Mouse (Mus musculus): ENCODE results near the gene Cox10. TPM values are rescaled to one million over a fixed set of nuclear protein-coding genes. Genes with fewer than 3 reads are reported as not detected.

Cox10 gene
- polyA plus RNA-seq, 1 experiment from 2014 or later: 22.3 TPM

GRCm38 (mm10) chr11:64044024-64044423 is 35.2 kb downstream of the Cox10 start:
- no peak overlapping the region for H3K4me3 ChIP-seq (replicated peaks)
- WGBS: 93% methylated on average over 3 of the region's 3 CpGs

DNA sequence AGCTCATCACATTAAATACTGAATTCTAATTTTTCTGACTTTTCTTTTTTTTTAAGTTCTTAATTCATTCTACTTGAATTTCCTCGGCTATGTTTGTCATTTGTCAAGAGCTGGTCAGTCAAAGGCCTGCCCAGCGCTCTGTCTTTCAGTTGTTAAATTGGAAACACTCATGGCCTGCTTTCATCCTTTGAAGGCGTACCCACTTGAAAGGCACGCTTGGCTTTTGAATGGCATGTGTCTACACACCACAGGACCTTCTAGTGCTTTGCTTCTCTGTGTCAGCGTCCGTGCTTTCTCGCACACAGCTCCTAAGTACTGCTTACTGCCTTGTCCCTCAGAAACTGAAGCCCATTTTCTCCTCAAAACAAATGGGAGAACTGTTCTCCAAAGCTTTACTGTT is 38.0 kb downstream of the Cox10 start:
- ATAC-seq: no peak

More at GRCm38 (mm10) chr11:64044024-64044423, 35.2 kb downstream of the Cox10 start:
- Histone ChIP-seq H3K4me2 (replicated peaks) (no peak overlapping the region), H3K27ac (no peak overlapping the region), H3K27me3 (peaks cover 5% of the 10 kb centered on the region; the same call in 1 of the 2 replicates), H3K9me3 (no peaks in the 10 kb centered on the region), H3K4me1 (replicated peaks) (peaks cover 9% of the 10 kb centered on the region; the same call in 1 of the 2 replicates), H3K36me3 (peaks cover 6% of the 10 kb centered on the region; the same call in 1 of the 2 replicates), H3K9ac (replicated peaks) (no peak overlapping the region)
- ATAC-seq: no peak

DNA sequence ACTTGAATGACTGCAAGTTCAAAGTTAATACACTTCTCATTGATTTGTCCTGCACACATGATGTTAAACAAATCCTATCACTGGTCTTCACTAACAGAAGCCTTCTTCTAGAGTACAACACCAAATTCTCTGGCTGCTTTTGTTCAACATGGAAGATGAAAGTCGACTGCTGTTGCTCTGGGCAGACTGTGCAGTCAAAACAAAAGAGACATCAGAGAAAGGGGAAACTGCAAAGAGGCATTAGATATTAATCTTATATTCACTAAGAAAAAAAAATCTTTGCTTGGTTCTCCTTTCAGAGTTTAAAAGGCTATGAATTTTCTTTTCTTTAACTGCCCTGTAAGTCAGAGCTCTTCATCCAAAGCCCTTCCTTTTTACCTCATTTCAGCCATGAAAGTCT is 39.7 kb downstream of the Cox10 start:
- Histone ChIP-seq H3K27ac (no peak overlapping the region), H3K9me3 (no peaks in the 10 kb centered on the region), H3K36me3 (no peaks in the 10 kb centered on the region), H3K9ac (replicated peaks) (no peak overlapping the region), H3K4me2 (replicated peaks) (no peak overlapping the region), H3K4me3 (replicated peaks) (no peak overlapping the region), H3K4me1 (replicated peaks) (peaks cover 15% of the 10 kb centered on the region; the same call in 1 of the 2 replicates), H3K27me3 (no peaks in the 10 kb centered on the region)
- 41% methylated on average over 1 of the region's 1 CpGs for WGBS
- ATAC-seq: no peak

More for the DNA sequence above, 38.0 kb downstream of the Cox10 start:
- H3K27ac ChIP-seq: no peak overlapping the region
- 51% methylated on average over 7 of the region's 7 CpGs for WGBS
- H3K4me2 ChIP-seq (replicated peaks): no peak overlapping the region
- H3K4me1 ChIP-seq (replicated peaks): peaks cover 15% of the 10 kb centered on the region; the same call in 1 of the 2 replicates
- H3K9me3 ChIP-seq: no peaks in the 10 kb centered on the region
- peaks cover 6% of the 10 kb centered on the region; the same call in 1 of the 2 replicates for H3K36me3 ChIP-seq
- H3K27me3 ChIP-seq: no peaks in the 10 kb centered on the region
- no peak overlapping the region for H3K9ac ChIP-seq (replicated peaks)
- H3K4me3 ChIP-seq (replicated peaks): no peak overlapping the region

DNA sequence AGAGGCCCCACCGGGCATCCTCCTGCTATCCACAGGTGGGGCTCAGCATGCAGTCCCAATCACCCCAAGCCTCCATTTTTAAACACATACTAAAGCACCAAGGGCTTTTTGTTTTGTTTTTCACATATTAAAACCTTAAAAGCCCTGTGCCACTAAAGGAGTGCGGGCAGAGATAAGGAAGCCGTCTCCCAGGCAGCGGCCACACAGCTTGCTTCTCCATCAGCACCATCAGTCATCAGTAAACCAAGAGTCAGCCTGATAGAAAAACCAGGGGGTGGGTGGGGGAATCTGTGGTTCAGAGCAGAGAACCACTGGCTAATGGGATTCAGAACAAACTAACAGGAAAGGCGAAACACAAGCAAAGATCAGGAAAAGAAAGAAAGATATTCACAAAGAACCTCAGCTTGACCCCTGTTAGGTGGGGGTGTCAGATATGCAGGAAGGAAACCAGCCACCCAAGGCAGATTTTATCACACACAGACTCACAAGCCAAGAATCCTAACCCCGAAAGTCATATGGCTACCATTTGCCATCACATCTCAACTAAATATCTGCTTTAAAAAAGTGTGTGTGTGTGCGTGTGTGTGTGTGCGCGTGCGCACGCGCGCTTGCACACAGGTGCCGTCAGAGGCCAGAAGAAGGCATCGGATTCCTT is 41.7 kb downstream of the Cox10 start:
- no peaks in the 10 kb centered on the region for H3K27me3 ChIP-seq
- H3K36me3 ChIP-seq: no peaks in the 10 kb centered on the region
- H3K4me1 ChIP-seq (replicated peaks): peaks cover 15% of the 10 kb centered on the region; the same call in 1 of the 2 replicates
- ATAC-seq: no peak
- WGBS: 79% methylated on average over 15 of the region's 15 CpGs
- H3K4me2 ChIP-seq (replicated peaks): no peak overlapping the region
- no peak overlapping the region for H3K27ac ChIP-seq
- H3K9me3 ChIP-seq: no peaks in the 10 kb centered on the region
- H3K9ac ChIP-seq (replicated peaks): no peak overlapping the region
- no peak overlapping the region for H3K4me3 ChIP-seq (replicated peaks)

DNA sequence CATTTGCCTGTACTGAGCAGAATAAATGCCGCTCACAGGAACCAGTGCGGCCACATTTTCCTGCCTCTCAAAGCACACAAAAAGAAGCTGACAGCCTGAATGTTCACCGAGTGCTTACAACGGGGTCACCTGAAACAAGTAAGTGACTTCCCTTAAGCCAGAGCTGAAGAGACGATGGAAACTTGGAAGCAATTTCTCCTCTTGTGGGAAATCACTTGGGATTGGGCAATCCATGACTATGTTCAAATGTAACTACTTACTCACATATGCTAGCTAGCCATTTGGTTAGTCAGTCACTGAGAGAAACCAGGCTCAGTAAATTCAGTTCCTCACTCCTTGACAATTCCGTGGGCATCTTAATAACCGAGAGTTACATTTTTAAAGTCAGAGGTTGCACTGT is 43.0 kb downstream of the Cox10 start:
- no peaks in the 10 kb centered on the region for H3K27me3 ChIP-seq
- no peak overlapping the region for H3K9ac ChIP-seq (replicated peaks)
- no peaks in the 10 kb centered on the region for H3K36me3 ChIP-seq
- H3K4me2 ChIP-seq (replicated peaks): no peak overlapping the region
- no peak overlapping the region for H3K4me3 ChIP-seq (replicated peaks)
- H3K4me1 ChIP-seq (replicated peaks): peaks cover 14% of the 10 kb centered on the region; the same call in 1 of the 2 replicates
- H3K9me3 ChIP-seq: no peaks in the 10 kb centered on the region
- ATAC-seq: no peak
- 90% methylated on average over 7 of the region's 7 CpGs for WGBS
- H3K27ac ChIP-seq: no peak overlapping the region

DNA sequence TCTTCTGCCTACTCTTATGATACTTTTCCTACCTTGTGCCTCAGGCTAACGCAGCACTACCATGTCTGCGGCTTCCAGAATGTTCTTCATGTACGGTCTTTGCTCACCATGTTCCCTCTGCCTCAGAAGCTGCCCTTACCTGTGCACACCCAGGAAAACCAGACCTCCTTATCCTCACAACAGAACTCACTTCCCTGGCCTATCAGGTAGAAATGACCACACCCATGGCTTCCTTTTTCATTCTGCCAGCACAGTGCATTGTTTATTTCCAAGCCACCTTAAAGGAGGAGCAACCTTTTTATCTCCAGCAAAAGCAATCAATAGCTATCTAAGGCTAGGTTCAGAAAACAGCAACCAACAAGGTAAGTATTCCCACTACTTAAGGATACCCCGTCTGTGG is 43.6 kb downstream of the Cox10 start:
- Histone ChIP-seq H3K4me3 (replicated peaks) (no peak overlapping the region), H3K9ac (replicated peaks) (no peak overlapping the region), H3K27me3 (no peaks in the 10 kb centered on the region), H3K4me1 (replicated peaks) (peaks cover 13% of the 10 kb centered on the region; the same call in 1 of the 2 replicates), H3K36me3 (no peaks in the 10 kb centered on the region), H3K4me2 (replicated peaks) (no peak overlapping the region), H3K9me3 (no peaks in the 10 kb centered on the region), H3K27ac (no peak overlapping the region)
- ATAC-seq: no peak
- 95% methylated on average over 4 of the region's 4 CpGs for WGBS

GRCm38 (mm10) chr11:64034686-64035085 is 44.6 kb downstream of the Cox10 start:
- H3K9ac ChIP-seq (replicated peaks): no peak overlapping the region
- H3K4me1 ChIP-seq (replicated peaks): peaks cover 11% of the 10 kb centered on the region; the same call in 1 of the 2 replicates
- H3K36me3 ChIP-seq: no peaks in the 10 kb centered on the region
- no peak overlapping the region for H3K27ac ChIP-seq
- no peak overlapping the region for H3K4me2 ChIP-seq (replicated peaks)
- 88% methylated on average over 5 of the region's 5 CpGs for WGBS
- H3K4me3 ChIP-seq (replicated peaks): no peak overlapping the region
- H3K27me3 ChIP-seq: no peaks in the 10 kb centered on the region
- no peak for ATAC-seq
- H3K9me3 ChIP-seq: no peaks in the 10 kb centered on the region

GRCm38 (mm10) chr11:64027423-64027822 is 51.8 kb downstream of the Cox10 start:
- Histone ChIP-seq H3K9me3 (no peaks in the 10 kb centered on the region), H3K27me3 (no peaks in the 10 kb centered on the region; the same call in 1 of the 2 replicates), H3K4me2 (replicated peaks) (no peak overlapping the region), H3K9ac (replicated peaks) (no peak overlapping the region), H3K4me1 (replicated peaks) (peaks cover 26% of the 10 kb centered on the region), H3K4me3 (replicated peaks) (no peak overlapping the region), H3K36me3 (no peaks in the 10 kb centered on the region; the same call in 1 of the 2 replicates), H3K27ac (no peak overlapping the region)
- ATAC-seq: no peak
- 88% methylated on average over 8 of the region's 8 CpGs for WGBS

- no peak overlapping the region for H3K4me3 ChIP-seq (replicated peaks)
- no peaks in the 10 kb centered on the region; the same call in 1 of the 2 replicates for H3K27me3 ChIP-seq
- WGBS: 91% methylated on average over 4 of the region's 4 CpGs
- H3K9me3 ChIP-seq: no peaks in the 10 kb centered on the region
- H3K4me2 ChIP-seq (replicated peaks): no peak overlapping the region
- no peaks in the 10 kb centered on the region; the same call in 1 of the 2 replicates for H3K36me3 ChIP-seq
- H3K27ac ChIP-seq: no peak overlapping the region
- no peak overlapping the region for H3K9ac ChIP-seq (replicated peaks)
- ATAC-seq: no peak
- H3K4me1 ChIP-seq (replicated peaks): peaks cover 36% of the 10 kb centered on the region
Measured at GRCm38 (mm10) chr11:64025843-64026242, 53.4 kb downstream of the Cox10 start.

DNA sequence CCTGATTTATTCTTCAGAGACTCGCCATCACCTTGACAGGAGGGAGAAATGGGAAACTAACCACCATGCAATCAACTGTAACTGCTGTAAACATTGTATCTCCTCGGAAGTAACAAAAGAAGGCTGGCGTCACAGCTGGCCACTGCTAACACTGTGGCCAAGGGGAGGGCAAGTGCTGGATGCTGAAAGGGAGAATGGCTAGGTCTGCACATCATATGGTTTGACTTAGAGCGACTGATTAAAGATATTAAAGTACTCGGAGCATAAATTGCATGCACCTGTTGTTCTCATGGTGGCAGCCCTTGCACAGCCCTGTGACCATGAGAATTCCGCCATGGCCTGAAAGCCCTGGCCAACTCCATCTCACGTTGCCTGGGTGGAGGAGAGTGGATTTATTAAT is 54.7 kb downstream of the Cox10 start:
- peak; percentile 19; the same call in 1 of the 2 replicates for ATAC-seq
- Histone ChIP-seq H3K27ac (peak overlapping the region; percentile 52; the same call in 1 of the 2 replicates), H3K9ac (replicated peaks) (no peak overlapping the region), H3K4me1 (replicated peaks) (peaks cover 36% of the 10 kb centered on the region), H3K27me3 (no peaks in the 10 kb centered on the region; the same call in 1 of the 2 replicates), H3K4me2 (replicated peaks) (no peak overlapping the region), H3K9me3 (no peaks in the 10 kb centered on the region), H3K4me3 (replicated peaks) (no peak overlapping the region), H3K36me3 (no peaks in the 10 kb centered on the region; the same call in 1 of the 2 replicates)
- 63% methylated on average over 7 of the region's 7 CpGs for WGBS

DNA sequence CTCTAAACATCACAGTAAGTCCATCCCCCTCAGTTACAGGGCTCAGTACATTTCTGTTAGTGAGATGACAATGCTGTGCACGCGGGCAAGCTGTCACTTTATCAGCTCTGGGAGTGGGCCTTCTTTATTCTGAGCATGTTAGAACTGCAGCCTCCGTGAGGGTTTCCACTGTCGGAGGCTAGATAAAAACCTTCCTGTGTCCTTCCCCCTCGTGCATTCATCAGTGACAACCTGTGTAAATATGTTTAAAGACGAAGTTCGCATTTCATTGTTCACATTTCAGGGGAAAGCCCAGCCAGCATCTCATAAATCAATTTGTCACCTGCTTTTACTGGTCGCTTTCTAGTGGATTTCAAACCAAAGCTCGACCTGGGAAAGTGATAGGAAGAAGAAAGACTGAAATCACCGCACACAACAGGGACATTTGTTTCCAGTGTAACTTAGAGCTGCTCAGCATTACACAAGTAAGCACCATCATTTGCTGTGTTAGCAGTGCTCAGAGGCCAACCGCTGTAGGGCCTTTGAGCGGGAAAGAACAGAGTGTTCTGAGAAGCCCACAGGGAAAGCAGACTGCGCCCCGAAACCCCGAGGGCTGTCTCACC is 55.8 kb downstream of the Cox10 start:
- Histone ChIP-seq H3K27ac (peak overlapping the region; percentile 52), H3K9me3 (no peaks in the 10 kb centered on the region), H3K4me1 (replicated peaks) (peaks cover 43% of the 10 kb centered on the region), H3K4me3 (replicated peaks) (no peak overlapping the region), H3K27me3 (no peaks in the 10 kb centered on the region; the same call in 1 of the 2 replicates), H3K4me2 (replicated peaks) (no peak overlapping the region), H3K9ac (replicated peaks) (no peak overlapping the region), H3K36me3 (no peaks in the 10 kb centered on the region)
- ATAC-seq: peak; percentile 68
- WGBS: 35% methylated on average over 15 of the region's 15 CpGs

GRCm38 (mm10) chr11:64022403-64023047 is 56.7 kb downstream of the Cox10 start:
- 25% methylated on average over 9 of the region's 9 CpGs for WGBS
- Histone ChIP-seq H3K4me2 (replicated peaks) (peak overlapping the region; percentile 17; the same call in 1 of the 2 replicates), H3K9ac (replicated peaks) (no peak overlapping the region), H3K36me3 (no peaks in the 10 kb centered on the region), H3K27ac (0 out of 2 replicates have a peak overlapping the region, but pooled peaks have one; percentile 20), H3K4me1 (replicated peaks) (peaks cover 48% of the 10 kb centered on the region), H3K9me3 (no peaks in the 10 kb centered on the region), H3K4me3 (replicated peaks) (no peak overlapping the region), H3K27me3 (no peaks in the 10 kb centered on the region; the same call in 1 of the 2 replicates)
- peak; percentile 71 for ATAC-seq
